ENCODE assay signal across 20 mouse cellular contexts in the genomic region with DNA sequence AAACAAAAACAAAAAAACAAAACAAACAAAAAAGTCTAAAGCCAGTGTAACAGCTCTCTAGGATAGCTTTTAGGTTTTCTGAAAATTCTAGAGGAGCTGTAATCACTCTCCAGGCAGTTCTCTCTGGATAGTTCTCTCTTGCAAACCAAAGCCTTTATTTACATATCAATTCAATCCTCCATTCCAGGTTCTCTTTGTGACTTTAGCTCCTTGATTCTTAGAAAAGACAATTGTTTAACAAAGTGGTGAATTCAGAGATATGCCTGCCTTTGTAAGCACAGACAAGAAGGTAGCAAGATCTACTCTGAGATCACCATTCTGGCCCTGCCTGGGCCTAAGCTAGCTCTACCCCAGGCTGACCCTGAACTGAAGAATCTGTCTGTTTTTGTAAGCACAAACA.
DNase-seq lines count a peak whose midpoint lies in the region; ATAC-seq lines count a peak whose summit lies in the region.
"Had no signal": no experiment of that assay in that cellular context is flagged by ENCODE, and none has a peak within 500 bp of the region (broad histone marks: within the 10 kb centered on the region; RNA-seq: fewer than 3 reads in every experiment).

No protein-coding gene starts in this region.

- H3K9ac ChIP-seq in midbrain, embryonic 11.5 days (ENCODE audit: low read length), result no peak overlapping the region
- H3K9ac ChIP-seq: embryonic facial prominence, embryonic 12.5 days; forebrain, embryonic 13.5 days; forebrain, embryonic 15.5 days; forebrain, postnatal 0 days had no signal

- no peak for ATAC-seq in monocyte, adult 5-6 weeks (replicated peaks; ENCODE audit: insufficient number of reproducible peaks, low FRiP score, low TSS enrichment, poor library complexity, severe bottlenecking)
- no peak for ATAC-seq in midbrain, embryonic 11.5 days (ENCODE audit: low FRiP score)
- ATAC-seq: activated CD4-positive, CD25-positive, alpha-beta regulatory T cell, adult 4 months; forebrain, embryonic 13.5 days; forebrain, embryonic 15.5 days; forebrain, postnatal 0 days; Patski had no signal

- no peak overlapping the region for H3K4me2 ChIP-seq in midbrain, embryonic 11.5 days
- H3K4me2 ChIP-seq: embryonic facial prominence, embryonic 12.5 days; forebrain, embryonic 13.5 days; forebrain, embryonic 15.5 days had no signal

- H3K27me3 ChIP-seq in midbrain, embryonic 11.5 days (ENCODE audit: control insufficient read depth, insufficient read depth, low read length), result no peaks in the 10 kb centered on the region
- H3K27me3 ChIP-seq: embryonic facial prominence, embryonic 12.5 days; forebrain, embryonic 13.5 days; forebrain, embryonic 15.5 days; Patski had no signal

- DNase-seq in ES-CJ7 (ENCODE audit: low read depth, low spot score) (peak; percentile 83), R1 (ENCODE audit: low read depth, low spot score) (peak; percentile 92)
- no peak for DNase-seq in thymus, adult 18-20 months
- DNase-seq in midbrain, embryonic 11.5 days (ENCODE audit: low spot score, missing footprints), result no peak
- DNase-seq: adrenal gland, adult 8-10 months; adrenal gland, postnatal 14 days; adrenal gland, postnatal 36 days; cerebellum, adult 11-12 months; cerebellum, adult 9-10 months; cerebellum, postnatal 10 days; cerebellum, postnatal 25 days; forebrain, postnatal 0 days had no signal

- no peaks in the 10 kb centered on the region for H3K9me3 ChIP-seq in midbrain, embryonic 11.5 days (ENCODE audit: control insufficient read depth, low read length)
- H3K9me3 ChIP-seq: embryonic facial prominence, embryonic 10.5 days; embryonic facial prominence, embryonic 12.5 days; forebrain, embryonic 13.5 days; forebrain, embryonic 15.5 days; G1E had no signal

- H3K27ac ChIP-seq in midbrain, embryonic 11.5 days (ENCODE audit: low read depth, low read length), result no peak overlapping the region
- H3K27ac ChIP-seq: embryonic facial prominence, embryonic 10.5 days; embryonic facial prominence, embryonic 12.5 days; forebrain, embryonic 13.5 days; forebrain, embryonic 15.5 days had no signal

- no peaks in the 10 kb centered on the region for H3K4me1 ChIP-seq in midbrain, embryonic 11.5 days (ENCODE audit: control insufficient read depth, insufficient read depth, low read length)
- H3K4me1 ChIP-seq: embryonic facial prominence, embryonic 10.5 days; embryonic facial prominence, embryonic 12.5 days; forebrain, embryonic 13.5 days; forebrain, embryonic 15.5 days had no signal

- H3K36me3 ChIP-seq in midbrain, embryonic 11.5 days (ENCODE audit: control insufficient read depth, insufficient read depth, low read length), result no peaks in the 10 kb centered on the region
- H3K36me3 ChIP-seq: embryonic facial prominence, embryonic 10.5 days; embryonic facial prominence, embryonic 12.5 days; forebrain, embryonic 15.5 days; G1E had no signal

- no peak overlapping the region for H3K4me3 ChIP-seq in midbrain, embryonic 11.5 days (ENCODE audit: low read depth, low read length)
- H3K4me3 ChIP-seq: embryonic facial prominence, embryonic 10.5 days; embryonic facial prominence, embryonic 12.5 days; forebrain, embryonic 13.5 days; forebrain, embryonic 15.5 days had no signal

Comparison
In these comparisons a context has a peak if more than half of its experiments do, and no peak if none do; other contexts are left out.
1. DNase-seq: peak in ES-CJ7 (single experiment) and R1 (single experiment); none in thymus, adult 18-20 months (0 of 2) and midbrain, embryonic 11.5 days (single experiment).